Mouse (Mus musculus) CH12.LX (cell line): ENCODE measurements around the gene Abat. TPM values are rescaled to one million over a fixed set of nuclear protein-coding genes. Genes with fewer than 3 reads are reported as not detected.

Experiments
- DNase-seq: peaks from one replicate; pipeline ENCODE4 v3.0.0-alpha.2; 2013; ENCODE audit errors: extremely low read depth
- H3K27ac ChIP-seq: 2 replicates; pipeline ENCODE4 v1.5.1; 2012; ENCODE audit warnings: low read depth, mild to moderate bottlenecking, control low read depth, moderate library complexity; ENCODE audit not compliant: insufficient read depth
- H3K27me3 ChIP-seq: replicated peaks from 2 replicates; pipeline ENCODE3; 2012; ENCODE audit warnings: inconsistent platforms
- H3K36me3 ChIP-seq, 2 experiments: replicated peaks in 1 of 2; 2 replicates each; pipeline versions ENCODE3 to v1.6.1; 2012; ENCODE audit warnings: inconsistent platforms in 1 of 2, low read length in 1 of 2, mild to moderate bottlenecking in 1 of 2, mixed read lengths in 1 of 2, moderate library complexity in 1 of 2; ENCODE audit not compliant: control insufficient read depth in 1 of 2, insufficient read depth in 1 of 2
- H3K4me1 ChIP-seq, 2 experiments: 2 replicates each; pipeline ENCODE4 v1.6.1; 2012; ENCODE audit warnings: inconsistent platforms in 1 of 2, moderate library complexity in 1 of 2; ENCODE audit not compliant: insufficient read depth in 2 of 2, control insufficient read depth in 1 of 2
- H3K4me2 ChIP-seq: 2 replicates; pipeline ENCODE4 v1.6.1; 2012; ENCODE audit warnings: low read depth, mild to moderate bottlenecking, control low read depth; ENCODE audit not compliant: poor library complexity, insufficient read depth, severe bottlenecking
- H3K4me3 ChIP-seq, 3 experiments: fragments of 150-350 bp in 1 of 3; sonication (generic) in 1 of 3; replicated peaks in 1 of 3; 2 replicates each; pipeline versions ENCODE3 to v1.5.1; 2011 to 2012; ENCODE audit warnings: low read depth in 2 of 3, low read length in 2 of 3, mild to moderate bottlenecking in 2 of 3, moderate library complexity in 2 of 3, control low read depth in 1 of 3, improper control_type of control experiment in 1 of 3, inconsistent platforms in 1 of 3, mixed read lengths in 1 of 3; ENCODE audit not compliant: poor library complexity in 1 of 3
- H3K79me2 ChIP-seq: replicated peaks from 2 replicates; pipeline ENCODE4 v1.6.1; 2012; ENCODE audit warnings: mild to moderate bottlenecking, moderate library complexity; ENCODE audit not compliant: control insufficient read depth, poor library complexity, insufficient read depth, severe bottlenecking; ENCODE audit errors: extremely low read depth
- H3K9ac ChIP-seq: 2 replicates; pipeline ENCODE4 v1.6.1; 2012; ENCODE audit warnings: low read depth, mild to moderate bottlenecking, control low read depth, moderate library complexity; ENCODE audit not compliant: insufficient read depth
- H3K9me3 ChIP-seq: replicated peaks from 2 replicates; pipeline ENCODE3; 2012; ENCODE audit warnings: low read length, inconsistent platforms, mixed read lengths
- BHLHE40 ChIP-seq: IDR thresholded peaks from 2 replicates; pipeline ENCODE4 v1.6.1; 2011; ENCODE audit warnings: mild to moderate bottlenecking, low read depth, low read length, improper control_type of control experiment
- CHD1 ChIP-seq: IDR thresholded peaks from 2 replicates; pipeline ENCODE4 v1.6.1; 2012; ENCODE audit warnings: low read depth, low read length, improper control_type of control experiment, inconsistent platforms
- CTCF ChIP-seq, 2 experiments: IDR thresholded peaks in 1 of 2; conservative IDR thresholded peaks in 1 of 2; 2 replicates each; pipeline ENCODE4 v1.5.1; 2011 to 2012; ENCODE audit warnings: low read depth in 2 of 2, low read length in 2 of 2, improper control_type of control experiment in 1 of 2, inconsistent platforms in 1 of 2, mild to moderate bottlenecking in 1 of 2, moderate library complexity in 1 of 2
- E2F4 ChIP-seq: IDR thresholded peaks from 2 replicates; pipeline ENCODE4 v1.6.1; 2011; ENCODE audit warnings: low read depth, low read length, improper control_type of control experiment; ENCODE audit not compliant: insufficient replicate concordance
- ELF1 ChIP-seq: IDR thresholded peaks from 2 replicates; pipeline ENCODE4 v1.6.1; 2014; ENCODE audit warnings: low read depth, mild to moderate bottlenecking, inconsistent platforms, low read length, improper control_type of control experiment
- GABPA ChIP-seq: IDR thresholded peaks from 2 replicates; pipeline ENCODE4 v1.6.1; 2012; ENCODE audit warnings: low read depth, low read length, improper control_type of control experiment, inconsistent platforms; ENCODE audit not compliant: insufficient replicate concordance
- JUND ChIP-seq: conservative IDR thresholded peaks from 2 replicates; pipeline ENCODE4 v1.6.1; 2011; ENCODE audit warnings: low read depth, low read length, improper control_type of control experiment
- KAT2A ChIP-seq: IDR thresholded peaks from 2 replicates; pipeline ENCODE4 v1.6.1; 2012; ENCODE audit warnings: low read length, improper control_type of control experiment, inconsistent platforms; ENCODE audit not compliant: insufficient replicate concordance
- MAZ ChIP-seq: IDR thresholded peaks from 2 replicates; pipeline ENCODE4 v1.6.1; 2012; ENCODE audit warnings: low read depth, mild to moderate bottlenecking, inconsistent platforms, low read length, improper control_type of control experiment, moderate library complexity
- PAX5 ChIP-seq: IDR thresholded peaks from 2 replicates; pipeline ENCODE4 v1.6.1; 2012; ENCODE audit warnings: low read length, inconsistent platforms, mixed read lengths
- RCOR1 ChIP-seq: conservative IDR thresholded peaks from 2 replicates; pipeline ENCODE4 v1.6.1; 2012; ENCODE audit warnings: low read depth, mild to moderate bottlenecking, inconsistent platforms, low read length, improper control_type of control experiment
- SIN3A ChIP-seq: IDR thresholded peaks from 2 replicates; pipeline ENCODE4 v1.6.1; 2012; ENCODE audit warnings: low read length, improper control_type of control experiment, inconsistent platforms
- SMC3 ChIP-seq: IDR thresholded peaks from 2 replicates; pipeline ENCODE4 v1.6.1; 2011; ENCODE audit warnings: low read depth, low read length, improper control_type of control experiment
- UBTF ChIP-seq: IDR thresholded peaks from 2 replicates; pipeline ENCODE4 v1.6.1; 2012; ENCODE audit warnings: low read depth, mild to moderate bottlenecking, inconsistent platforms, low read length, improper control_type of control experiment, moderate library complexity
- USF1 ChIP-seq: IDR thresholded peaks from 2 replicates; pipeline ENCODE4 v1.6.1; 2014; ENCODE audit warnings: low read depth, mild to moderate bottlenecking, inconsistent platforms, low read length, improper control_type of control experiment
- ZC3H11A ChIP-seq: IDR thresholded peaks from 2 replicates; pipeline ENCODE4 v1.6.1; 2012; ENCODE audit warnings: low read depth, mild to moderate bottlenecking, inconsistent platforms, low read length, improper control_type of control experiment
- ZMIZ1 ChIP-seq: IDR thresholded peaks from 2 replicates; pipeline ENCODE4 v1.6.1; 2012; ENCODE audit warnings: low read depth, mild to moderate bottlenecking, inconsistent platforms, low read length, improper control_type of control experiment
- ZNF384 ChIP-seq: IDR thresholded peaks from 2 replicates; pipeline ENCODE4 v1.6.1; 2012; ENCODE audit warnings: low read depth, low read length, improper control_type of control experiment, inconsistent platforms
- dilution Hi-C: fragments of 300-500 bp; cut with MboI; formaldehyde crosslinking; loops from 2 replicates; pipeline ENCODE4 v1.14.3; 2020; ENCODE audit warnings: low sequenced_read_pairs; ENCODE audit not compliant: extremely low pct_unique_long_range_greater_than_20kb, extremely low pct_ligation_motif_present
- in situ Hi-C: fragments of 300-500 bp; cut with MboI; formaldehyde crosslinking; loops from 3 replicates; pipeline ENCODE4 v1.14.3; 2019; ENCODE audit warnings: low sequenced_read_pairs, low pct_ligation_motif_present, low pct_unique_long_range_greater_than_20kb, mixed read lengths
- polyA plus RNA-seq: library from polyadenylated mRNA; unstranded; fragments of >175 nt; gene quantifications from 2 replicates; pipeline ENCODE4 v1.2.1, GENCODE M21; 2012; ENCODE audit warnings: low read depth; ENCODE audit not compliant: insufficient read length
- total RNA-seq, 2 experiments: library from RNA; depleted of rRNA; stranded (reverse); fragments of 300-350 nt in 1 of 2; fragments of >200 nt in 1 of 2; gene quantifications; 2 replicates each; pipeline ENCODE4 v1.2.3; 2012 to 2014

The Abat gene
- total and polyA plus RNA-seq, 3 experiments = 0.17 TPM; not detected in 2

- no peak overlapping the region for H3K4me2 ChIP-seq
- no peak for DNase-seq
These were observed 951 bp downstream of the Abat start for GRCm38 (mm10) chr16:8514180-8514579.

GRCm38 (mm10) chr16:8520525-8520924, 7.3 kb downstream of the Abat start:
- no peaks in the 10 kb centered on the region for H3K4me1 ChIP-seq
- dilution Hi-C loops = no loop called here
- no peak overlapping the region for H3K4me3 ChIP-seq
- H3K27ac ChIP-seq = no peak overlapping the region
- DNase-seq = no peak
- H3K9me3 ChIP-seq = no peaks in the 10 kb centered on the region
- no peak for TF ChIP-seq USF1
- H3K4me2 ChIP-seq = no peak overlapping the region
- H3K36me3 ChIP-seq = no peaks in the 10 kb centered on the region
- H3K79me2 ChIP-seq = no peaks in the 10 kb centered on the region
- peaks cover 88% of the 10 kb centered on the region for H3K27me3 ChIP-seq
- H3K9ac ChIP-seq = no peak overlapping the region
- in situ Hi-C loops = no loop called here

More at GRCm38 (mm10) chr16:8514180-8514579, 951 bp downstream of the Abat start:
- Histone ChIP-seq H3K4me3 (no peak overlapping the region), H3K36me3 (no peaks in the 10 kb centered on the region), H3K27me3 (peaks cover 86% of the 10 kb centered on the region), H3K9me3 (no peaks in the 10 kb centered on the region), H3K4me1 (no peaks in the 10 kb centered on the region), H3K79me2 (no peaks in the 10 kb centered on the region), H3K9ac (no peak overlapping the region), H3K27ac (no peak overlapping the region)
- TF ChIP-seq MAZ (no peak), ZNF384 (no peak), UBTF (no peak), GABPA (no peak), RCOR1 (no peak), PAX5 (no peak), ZMIZ1 (no peak), KAT2A (no peak), CTCF (conservative IDR thresholded peaks at IDR 0.05 in 1 of 2, IDR thresholded peaks at IDR 0.05 in 1 of 2; ENCODE audit: low read depth in 2 of 2, low read length in 2 of 2) (no peak), BHLHE40 (no peak), JUND (no peak), E2F4 (no peak), ELF1 (no peak), ZC3H11A (no peak), CHD1 (no peak), SMC3 (no peak), SIN3A (no peak)
- dilution Hi-C loops = no loop called here
- in situ Hi-C loops = no loop called here
